ENCODE assay signal across 22 mouse cellular contexts in genomic region chr6:30231758-30232293, GRCm38 (mm10).
"Had no signal": no experiment of that assay in that cellular context is flagged by ENCODE, and none has a peak within 500 bp of the region (broad histone marks: within the 10 kb centered on the region; RNA-seq: fewer than 3 reads in every experiment).

No protein-coding gene starts in this region.

- H3K27ac ChIP-seq: layer of hippocampus, adult 2 months; limb, embryonic 10.5 days; limb, embryonic 13.5 days; liver, embryonic 14.5 days; macrophage; midbrain, embryonic 10.5 days; midbrain, embryonic 13.5 days; neural tube, embryonic 13.5 days had no signal

- H3K27me3 ChIP-seq: limb, embryonic 13.5 days; megakaryocyte, embryonic 14.5 days; midbrain, embryonic 13.5 days; neural tube, embryonic 13.5 days had no signal

- DNase-seq: kidney, adult 18-20 months; kidney, adult 9 months; kidney, postnatal 25 days; layer of hippocampus, adult 9-11 months; liver; liver, postnatal 0 days; lung, embryonic 14.5 days; retina, postnatal 1 day; right cerebral cortex, postnatal 25 days; thymus, postnatal 25 days had no signal

- ATAC-seq: liver, postnatal 0 days; lung, postnatal 0 days; midbrain, embryonic 13.5 days; midbrain, embryonic 16.5 days had no signal

- H3K4me3 ChIP-seq: layer of hippocampus, adult 2 months; limb, embryonic 10.5 days; limb, embryonic 13.5 days; megakaryocyte, embryonic 14.5 days; midbrain, embryonic 10.5 days; midbrain, embryonic 13.5 days; myocyte; neural tube, embryonic 13.5 days had no signal

- H3K4me2 ChIP-seq: limb, embryonic 13.5 days; lung, embryonic 14.5 days; midbrain, embryonic 13.5 days; neural tube, embryonic 13.5 days had no signal

- H3K4me1 ChIP-seq: limb, embryonic 10.5 days; midbrain, embryonic 10.5 days; midbrain, embryonic 13.5 days; neural tube, embryonic 13.5 days had no signal

- H3K9ac ChIP-seq: limb, embryonic 13.5 days; liver, embryonic 14.5 days; liver, postnatal 0 days; lung, embryonic 14.5 days; midbrain, embryonic 13.5 days; neural tube, embryonic 13.5 days had no signal

- H3K9me3 ChIP-seq: limb, embryonic 10.5 days; limb, embryonic 13.5 days; megakaryocyte, embryonic 14.5 days; midbrain, embryonic 10.5 days; midbrain, embryonic 13.5 days; neural tube, embryonic 13.5 days had no signal
